Mouse (Mus musculus): ENCODE measurements around the gene Rpl22. TPM values are rescaled to one million over a fixed set of nuclear protein-coding genes. Genes with fewer than 3 reads are reported as not detected.
A peak's percentile ranks its signal among the peaks of the same experiment; 100 is the strongest.

Rpl22 gene
- polyA plus RNA-seq, 1 experiment from 2014 or later = 377 TPM

GRCm38 (mm10) chr4:152324641-152325562 lies 640 bp upstream of the Rpl22 start:
- Histone ChIP-seq H3K9me3 (no peaks in the 10 kb centered on the region), H3K4me3 (replicated peaks) (peak overlapping the region; percentile 100), H3K9ac (no peak overlapping the region), H3K27ac (no peak overlapping the region), H3K4me1 (peaks cover 12% of the 10 kb centered on the region), H3K4me2 (peak overlapping the region; percentile 72), H3K27me3 (replicated peaks) (no peaks in the 10 kb centered on the region), H3K36me3 (peaks cover 17% of the 10 kb centered on the region)
- 48% methylated on average over 16 of the region's 16 CpGs for WGBS
- peak; percentile 6; the same call in 1 of the 2 replicates for ATAC-seq (ENCODE audit: insufficient read depth, low FRiP score, low read depth)

- Histone ChIP-seq H3K9ac (peak overlapping the region; percentile 98), H3K9me3 (no peaks in the 10 kb centered on the region), H3K27me3 (replicated peaks) (no peaks in the 10 kb centered on the region), H3K4me2 (peak overlapping the region; percentile 72), H3K4me3 (replicated peaks) (peak overlapping the region; percentile 100), H3K4me1 (peaks cover 12% of the 10 kb centered on the region), H3K36me3 (peaks cover 33% of the 10 kb centered on the region), H3K27ac (no peak overlapping the region; the same call in 1 of the 2 replicates)
- whole genome bisulfite sequencing = under 1% methylated on average over 11 of the region's 11 CpGs
- no peak for ATAC-seq (ENCODE audit: insufficient read depth, low FRiP score, low read depth)
Observed at GRCm38 (mm10) chr4:152326543-152326942, 1.0 kb downstream of the Rpl22 start.

- H3K36me3 ChIP-seq = peaks cover 51% of the 10 kb centered on the region
- no peak for ATAC-seq (ENCODE audit: insufficient read depth, low FRiP score, low read depth)
- peaks cover 12% of the 10 kb centered on the region for H3K4me1 ChIP-seq
- H3K27me3 ChIP-seq (replicated peaks) = no peaks in the 10 kb centered on the region
- H3K9me3 ChIP-seq = no peaks in the 10 kb centered on the region
- H3K9ac ChIP-seq = no peak overlapping the region
- H3K4me3 ChIP-seq (replicated peaks) = no peak overlapping the region
- H3K27ac ChIP-seq = no peak overlapping the region
- no peak overlapping the region for H3K4me2 ChIP-seq
- WGBS = 76% methylated on average over 6 of the region's 6 CpGs
Observed at GRCm38 (mm10) chr4:152328691-152329090, 3.1 kb downstream of the Rpl22 start.

- peaks cover 10% of the 10 kb centered on the region for H3K27me3 ChIP-seq (replicated peaks)
- peaks cover 67% of the 10 kb centered on the region for H3K36me3 ChIP-seq
- H3K9ac ChIP-seq = no peak overlapping the region
- H3K9me3 ChIP-seq = no peaks in the 10 kb centered on the region
- no peak overlapping the region for H3K4me3 ChIP-seq (replicated peaks)
- no peak overlapping the region for H3K27ac ChIP-seq
- H3K4me2 ChIP-seq = no peak overlapping the region
- H3K4me1 ChIP-seq = no peaks in the 10 kb centered on the region
- no peak; the same call in 1 of the 2 replicates for ATAC-seq (ENCODE audit: insufficient read depth, low FRiP score, low read depth)
- 18% methylated on average over 2 of the region's 2 CpGs for WGBS
Observed at GRCm38 (mm10) chr4:152332952-152333351, 7.4 kb downstream of the Rpl22 start.

GRCm38 (mm10) chr4:152333587-152333986 lies 8.0 kb downstream of the Rpl22 start:
- no peak for ATAC-seq (ENCODE audit: insufficient read depth, low FRiP score, low read depth)
- no peak overlapping the region for H3K27ac ChIP-seq
- H3K36me3 ChIP-seq = peaks cover 65% of the 10 kb centered on the region
- no peak overlapping the region for H3K4me3 ChIP-seq (replicated peaks)
- no peak overlapping the region for H3K4me2 ChIP-seq
- peaks cover 16% of the 10 kb centered on the region for H3K27me3 ChIP-seq (replicated peaks)
- no peak overlapping the region for H3K9ac ChIP-seq
- WGBS = 93% methylated on average over 12 of the region's 12 CpGs
- H3K9me3 ChIP-seq = no peaks in the 10 kb centered on the region
- peaks cover 5% of the 10 kb centered on the region for H3K4me1 ChIP-seq

GRCm38 (mm10) chr4:152337772-152338171 lies 12.2 kb downstream of the Rpl22 start:
- no peaks in the 10 kb centered on the region for H3K9me3 ChIP-seq
- H3K9ac ChIP-seq = no peak overlapping the region
- H3K4me2 ChIP-seq = no peak overlapping the region
- peaks cover 29% of the 10 kb centered on the region for H3K36me3 ChIP-seq
- H3K27me3 ChIP-seq (replicated peaks) = peaks cover 46% of the 10 kb centered on the region
- H3K27ac ChIP-seq = no peak overlapping the region
- WGBS = 36% methylated on average over 6 of the region's 6 CpGs
- peaks cover 17% of the 10 kb centered on the region for H3K4me1 ChIP-seq
- ATAC-seq (ENCODE audit: insufficient read depth, low FRiP score, low read depth) = no peak
- no peak overlapping the region for H3K4me3 ChIP-seq (replicated peaks)

- Histone ChIP-seq H3K27ac (no peak within 1 kb of the TSS), H3K4me3 (replicated peaks) (peak within 1 kb of the TSS; percentile 51), H3K27me3 (replicated peaks) (peaks cover 52% of the 10 kb centered on the region), H3K4me1 (peaks cover 17% of the 10 kb centered on the region), H3K9me3 (no peaks in the 10 kb centered on the region), H3K9ac (peak within 1 kb of the TSS; percentile 16; the same call in 1 of the 2 replicates), H3K4me2 (peak within 1 kb of the TSS; percentile 97), H3K36me3 (peaks cover 20% of the 10 kb centered on the region)
- 1% methylated on average over 79 of the region's 120 CpGs for WGBS
- ATAC-seq (ENCODE audit: insufficient read depth, low FRiP score, low read depth) = no peak
Observed at GRCm38 (mm10) chr4:152338419-152339292, 13.1 kb downstream of the Rpl22 start, which contains the start of gene Chd5. Gene Chd5, plus strand, starts transcription at chr4:152338651.

- Histone ChIP-seq H3K4me2 (peak overlapping the region; percentile 97), H3K9ac (no peak overlapping the region), H3K27ac (no peak overlapping the region), H3K4me3 (replicated peaks) (peak overlapping the region; percentile 51), H3K4me1 (peaks cover 20% of the 10 kb centered on the region), H3K27me3 (replicated peaks) (peaks cover 59% of the 10 kb centered on the region), H3K36me3 (peaks cover 14% of the 10 kb centered on the region), H3K9me3 (no peaks in the 10 kb centered on the region)
- no peak for ATAC-seq (ENCODE audit: insufficient read depth, low FRiP score, low read depth)
- 3% methylated on average over 21 of the region's 26 CpGs for WGBS
Observed at GRCm38 (mm10) chr4:152339293-152339790, 13.8 kb downstream of the Rpl22 start.

- H3K9ac ChIP-seq = no peak overlapping the region
- H3K36me3 ChIP-seq = 0 out of 2 replicates have a peak, but pooled peaks cover 2% of the 10 kb centered on the region
- H3K9me3 ChIP-seq = no peaks in the 10 kb centered on the region
- H3K4me2 ChIP-seq = no peak overlapping the region
- peaks cover 33% of the 10 kb centered on the region for H3K4me1 ChIP-seq
- H3K27me3 ChIP-seq (replicated peaks) = peaks cover 59% of the 10 kb centered on the region
- no peak overlapping the region for H3K4me3 ChIP-seq (replicated peaks)
- H3K27ac ChIP-seq = no peak overlapping the region
- WGBS = 41% methylated on average over 15 of the region's 15 CpGs
- ATAC-seq (ENCODE audit: insufficient read depth, low FRiP score, low read depth) = no peak
Observed at GRCm38 (mm10) chr4:152340584-152341284, 15.2 kb downstream of the Rpl22 start.

GRCm38 (mm10) chr4:152343296-152343695 lies 17.8 kb downstream of the Rpl22 start:
- peaks cover 30% of the 10 kb centered on the region for H3K4me1 ChIP-seq
- no peak for ATAC-seq (ENCODE audit: insufficient read depth, low FRiP score, low read depth)
- H3K4me3 ChIP-seq (replicated peaks) = no peak overlapping the region
- 8% methylated on average over 5 of the region's 5 CpGs for WGBS
- peaks cover 55% of the 10 kb centered on the region for H3K27me3 ChIP-seq (replicated peaks)
- no peak overlapping the region for H3K4me2 ChIP-seq
- no peaks in the 10 kb centered on the region for H3K9me3 ChIP-seq
- H3K9ac ChIP-seq = no peak overlapping the region
- H3K36me3 ChIP-seq = no peaks in the 10 kb centered on the region
- no peak overlapping the region for H3K27ac ChIP-seq

- H3K9me3 ChIP-seq = no peaks in the 10 kb centered on the region
Observed at GRCm38 (mm10) chr4:152344651-152345050, 19.1 kb downstream of the Rpl22 start.

More at GRCm38 (mm10) chr4:152344651-152345050, 19.1 kb downstream of the Rpl22 start:
- no peak overlapping the region for H3K9ac ChIP-seq
- WGBS = 50% methylated on average over 7 of the region's 7 CpGs
- H3K4me3 ChIP-seq (replicated peaks) = no peak overlapping the region
- no peak for ATAC-seq (ENCODE audit: insufficient read depth, low FRiP score, low read depth)
- H3K27ac ChIP-seq = no peak overlapping the region
- no peaks in the 10 kb centered on the region for H3K36me3 ChIP-seq
- peaks cover 41% of the 10 kb centered on the region for H3K27me3 ChIP-seq (replicated peaks)
- no peak overlapping the region for H3K4me2 ChIP-seq
- peaks cover 18% of the 10 kb centered on the region; the same call in 1 of the 2 replicates for H3K4me1 ChIP-seq

Measured in stomach, embryonic 15.5 days (tissue).